Mouse (Mus musculus): ENCODE measurements around the gene Gm8298. TPM values are rescaled to one million over a fixed set of nuclear protein-coding genes. Genes with fewer than 3 reads are reported as not detected.
"Not testable (repeated sequence)": the region's sequence is repeated elsewhere in the genome, so short reads cannot be mapped to it uniquely, and the experiment has no call there.

Gene Gm8298
- polyA plus RNA-seq (2014; fragmentation: Nextera tagmentation; extraction: Ambion mirVana) = not detected in 2 replicates

DNA sequence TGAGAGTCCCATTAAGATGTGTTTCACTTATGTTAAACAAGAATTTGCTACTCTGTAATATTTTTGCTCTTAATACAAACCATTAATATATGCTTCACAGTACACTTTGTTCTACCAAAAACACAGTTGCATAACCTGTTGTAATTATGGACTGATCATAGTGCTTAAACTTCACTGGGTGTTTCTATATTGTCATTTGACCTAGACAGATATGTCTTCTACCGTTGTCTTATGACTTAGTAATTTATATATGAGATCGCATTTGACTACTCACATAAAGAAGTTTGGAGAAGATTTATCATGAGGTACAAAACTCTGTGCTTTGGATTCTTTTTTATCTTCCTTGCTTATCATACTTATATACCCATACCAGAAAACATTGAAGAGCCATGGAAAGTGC lies at the start of gene Gm8298:
Gene Gm8298, plus strand, starts transcription at position 301 of the 400 bp plus-strand sequence.
- H3K4me3 ChIP-seq (ENCODE audit: low read depth, low read length) = no peak within 1 kb of the TSS
- 93% methylated on average over 2 of the region's 2 CpGs for WGBS
- H3K27ac ChIP-seq (ENCODE audit: low read depth, low read length) = no peak within 1 kb of the TSS
- H3K4me1 ChIP-seq (ENCODE audit: control insufficient read depth, insufficient read depth, low read length) = no peaks in the 10 kb centered on the region
- H3K27me3 ChIP-seq (ENCODE audit: control insufficient read depth, insufficient read depth, low read length) = no peaks in the 10 kb centered on the region
- no peaks in the 10 kb centered on the region for H3K36me3 ChIP-seq (ENCODE audit: control insufficient read depth, insufficient read depth, low read length)
- no peaks in the 10 kb centered on the region for H3K9me3 ChIP-seq (ENCODE audit: control insufficient read depth, low read length)
- no peak for ATAC-seq (ENCODE audit: low read depth)
- no peak within 1 kb of the TSS for H3K9ac ChIP-seq (replicated peaks; ENCODE audit: low read depth, low read length)
- no peak within 1 kb of the TSS for H3K4me2 ChIP-seq (ENCODE audit: low read depth, low read length)

DNA sequence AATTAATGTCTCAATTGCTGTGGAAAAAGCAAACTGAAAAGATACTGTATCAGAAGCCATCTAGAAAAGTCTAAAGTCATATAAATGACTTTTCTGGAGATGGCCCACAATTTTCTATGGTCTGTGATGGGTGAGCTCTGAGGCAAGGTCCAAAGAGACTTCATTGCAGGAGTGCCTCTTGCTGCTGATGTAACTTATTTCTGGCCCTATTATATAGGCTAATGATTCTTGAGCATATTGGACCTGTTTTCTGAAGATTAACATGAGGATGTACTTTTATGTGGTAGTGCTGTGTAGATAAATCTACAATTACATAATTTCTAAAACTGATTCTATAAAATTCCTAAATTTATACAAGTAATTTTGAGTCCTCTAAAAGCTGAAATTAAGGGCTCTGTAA lies 47.7 kb upstream of the Gm8298 start:
- Histone ChIP-seq H3K27ac (ENCODE audit: low read depth, low read length) (no peak overlapping the region), H3K36me3 (ENCODE audit: control insufficient read depth, insufficient read depth, low read length) (no peaks in the 10 kb centered on the region), H3K4me3 (ENCODE audit: low read depth, low read length) (no peak overlapping the region), H3K9ac (replicated peaks; ENCODE audit: low read depth, low read length) (no peak overlapping the region), H3K27me3 (ENCODE audit: control insufficient read depth, insufficient read depth, low read length) (no peaks in the 10 kb centered on the region), H3K4me1 (ENCODE audit: control insufficient read depth, insufficient read depth, low read length) (no peaks in the 10 kb centered on the region), H3K9me3 (ENCODE audit: control insufficient read depth, low read length) (no peaks in the 10 kb centered on the region), H3K4me2 (ENCODE audit: low read depth, low read length) (no peak overlapping the region)
- ATAC-seq (ENCODE audit: low read depth) = no peak

DNA sequence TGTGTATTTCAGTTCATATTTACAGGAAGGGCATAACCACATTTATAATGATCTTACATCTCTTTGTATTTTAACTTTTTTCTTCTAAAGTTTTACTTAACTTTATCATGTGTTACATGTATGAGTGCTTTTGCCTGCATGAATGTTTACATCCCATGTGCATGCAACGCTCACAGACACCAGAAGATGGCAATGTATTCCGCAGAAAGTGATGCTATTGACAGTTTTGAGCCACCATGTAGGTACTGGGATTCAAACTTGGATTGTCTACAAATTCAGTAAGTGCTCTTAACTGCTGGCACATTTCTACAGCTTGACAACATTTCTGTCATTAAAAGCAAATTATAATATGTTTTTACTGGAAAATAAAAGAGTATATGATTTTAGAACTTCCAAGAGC lies 9.9 kb downstream of the Gm8298 start:
- no peak overlapping the region for H3K9ac ChIP-seq (replicated peaks; ENCODE audit: low read depth, low read length)
- no peaks in the 10 kb centered on the region for H3K9me3 ChIP-seq (ENCODE audit: control insufficient read depth, low read length)
- H3K27ac ChIP-seq (ENCODE audit: low read depth, low read length) = no peak overlapping the region
- ATAC-seq (ENCODE audit: low read depth) = peak; percentile 70; the same call in 1 of the 2 replicates
- no peak overlapping the region for H3K4me3 ChIP-seq (ENCODE audit: low read depth, low read length)
- no peaks in the 10 kb centered on the region for H3K36me3 ChIP-seq (ENCODE audit: control insufficient read depth, insufficient read depth, low read length)
- H3K4me2 ChIP-seq (ENCODE audit: low read depth, low read length) = no peak overlapping the region
- H3K4me1 ChIP-seq (ENCODE audit: control insufficient read depth, insufficient read depth, low read length) = no peaks in the 10 kb centered on the region
- 25% methylated on average over 2 of the region's 2 CpGs for WGBS
- H3K27me3 ChIP-seq (ENCODE audit: control insufficient read depth, insufficient read depth, low read length) = no peaks in the 10 kb centered on the region

DNA sequence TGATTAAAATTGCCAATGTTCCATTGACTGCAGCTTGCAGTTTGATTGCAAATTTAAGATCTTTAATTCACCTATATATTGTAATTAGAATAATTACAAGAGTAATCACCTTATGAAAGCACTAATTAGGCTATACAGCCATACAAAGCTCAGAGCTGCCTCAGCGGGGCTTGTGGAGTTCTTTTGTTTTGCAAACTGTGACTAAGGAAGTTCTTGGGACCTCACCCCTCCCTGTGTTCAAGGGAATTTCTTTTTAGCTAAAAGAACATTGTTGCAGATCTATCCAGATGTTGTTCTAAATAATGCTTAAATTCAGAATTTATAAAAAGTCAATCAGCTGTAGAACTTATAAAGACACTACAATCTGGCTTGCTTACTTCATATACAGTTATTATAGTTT lies 16.8 kb downstream of the Gm8298 start:
- not testable (repeated sequence) for H3K36me3 ChIP-seq (ENCODE audit: control insufficient read depth, insufficient read depth, low read length); ATAC-seq (ENCODE audit: low read depth); H3K9ac ChIP-seq (replicated peaks; ENCODE audit: low read depth, low read length); H3K27me3 ChIP-seq (ENCODE audit: control insufficient read depth, insufficient read depth, low read length); H3K4me2 ChIP-seq (ENCODE audit: low read depth, low read length); H3K4me3 ChIP-seq (ENCODE audit: low read depth, low read length); H3K4me1 ChIP-seq (ENCODE audit: control insufficient read depth, insufficient read depth, low read length); H3K27ac ChIP-seq (ENCODE audit: low read depth, low read length); H3K9me3 ChIP-seq (ENCODE audit: control insufficient read depth, low read length)
- WGBS = 19% methylated on average over 1 of the region's 1 CpGs

DNA sequence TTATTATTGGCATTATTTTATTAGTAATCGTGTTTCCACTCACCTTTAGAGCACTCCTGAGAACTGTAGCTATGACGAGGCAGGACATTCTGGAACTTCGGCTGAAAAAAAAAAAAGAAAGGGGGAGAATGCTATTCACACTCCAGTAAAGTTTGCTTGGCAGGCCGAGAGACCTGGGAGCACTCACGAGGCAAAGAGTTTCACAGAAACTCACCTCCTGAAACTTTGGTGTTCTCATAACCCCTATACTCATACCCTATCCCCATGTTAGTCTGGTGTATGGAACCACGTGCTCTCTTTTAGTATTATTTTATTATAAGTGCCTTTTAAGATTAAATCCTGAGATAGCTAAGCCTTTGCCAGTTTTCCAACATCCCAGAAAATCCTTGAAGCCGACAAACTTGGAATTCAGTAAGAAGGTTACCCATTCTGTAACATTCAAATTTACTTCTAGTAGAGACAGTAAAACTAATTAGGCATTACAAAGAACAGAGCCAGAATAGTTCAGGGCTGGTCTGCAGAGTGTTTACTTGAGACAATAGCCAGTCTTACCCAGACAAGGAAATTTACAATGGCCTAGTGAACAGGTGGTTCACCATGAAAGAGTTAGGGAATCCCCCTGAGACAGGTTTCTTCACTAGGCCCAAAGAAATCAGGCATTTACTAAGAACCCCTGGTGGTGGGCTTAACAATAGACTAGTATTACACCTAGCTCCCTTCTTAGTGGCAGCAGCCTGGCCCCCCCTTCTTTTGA lies 19.1 kb downstream of the Gm8298 start:
- H3K27ac ChIP-seq (ENCODE audit: low read depth, low read length); H3K27me3 ChIP-seq (ENCODE audit: control insufficient read depth, insufficient read depth, low read length); H3K36me3 ChIP-seq (ENCODE audit: control insufficient read depth, insufficient read depth, low read length); H3K4me2 ChIP-seq (ENCODE audit: low read depth, low read length); H3K4me1 ChIP-seq (ENCODE audit: control insufficient read depth, insufficient read depth, low read length); H3K9me3 ChIP-seq (ENCODE audit: control insufficient read depth, low read length); ATAC-seq (ENCODE audit: low read depth); H3K9ac ChIP-seq (replicated peaks; ENCODE audit: low read depth, low read length); H3K4me3 ChIP-seq (ENCODE audit: low read depth, low read length): not testable (repeated sequence)
- 70% methylated on average over 7 of the region's 7 CpGs for WGBS

DNA sequence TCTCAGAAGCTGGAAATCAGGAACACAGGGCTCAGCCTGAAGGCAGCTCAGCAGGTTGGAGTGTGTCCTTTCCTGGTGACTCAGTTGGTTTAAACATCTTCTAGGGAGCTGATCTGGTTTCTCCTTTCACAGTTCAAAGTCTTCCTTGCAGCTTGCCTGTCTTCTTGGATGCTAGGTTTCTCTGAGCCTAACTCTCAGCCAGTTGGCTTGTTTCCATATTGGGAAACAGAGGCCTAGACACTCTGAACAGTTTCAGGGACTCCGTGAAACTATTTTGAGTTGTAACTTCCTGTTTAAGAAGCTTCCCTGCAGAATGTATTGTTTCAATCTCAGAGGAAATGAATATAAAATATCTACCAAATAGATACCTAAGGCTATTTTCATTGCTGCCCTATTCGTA lies 32.4 kb downstream of the Gm8298 start:
- no peak for ATAC-seq (ENCODE audit: low read depth)
- 80% methylated on average over 2 of the region's 2 CpGs for WGBS
- H3K4me2 ChIP-seq (ENCODE audit: low read depth, low read length) = no peak overlapping the region
- no peaks in the 10 kb centered on the region for H3K9me3 ChIP-seq (ENCODE audit: control insufficient read depth, low read length)
- no peaks in the 10 kb centered on the region for H3K36me3 ChIP-seq (ENCODE audit: control insufficient read depth, insufficient read depth, low read length)
- no peak overlapping the region for H3K4me3 ChIP-seq (ENCODE audit: low read depth, low read length)
- H3K4me1 ChIP-seq (ENCODE audit: control insufficient read depth, insufficient read depth, low read length) = no peaks in the 10 kb centered on the region
- no peak overlapping the region for H3K9ac ChIP-seq (replicated peaks; ENCODE audit: low read depth, low read length)
- H3K27ac ChIP-seq (ENCODE audit: low read depth, low read length) = no peak overlapping the region
- H3K27me3 ChIP-seq (ENCODE audit: control insufficient read depth, insufficient read depth, low read length) = no peaks in the 10 kb centered on the region

DNA sequence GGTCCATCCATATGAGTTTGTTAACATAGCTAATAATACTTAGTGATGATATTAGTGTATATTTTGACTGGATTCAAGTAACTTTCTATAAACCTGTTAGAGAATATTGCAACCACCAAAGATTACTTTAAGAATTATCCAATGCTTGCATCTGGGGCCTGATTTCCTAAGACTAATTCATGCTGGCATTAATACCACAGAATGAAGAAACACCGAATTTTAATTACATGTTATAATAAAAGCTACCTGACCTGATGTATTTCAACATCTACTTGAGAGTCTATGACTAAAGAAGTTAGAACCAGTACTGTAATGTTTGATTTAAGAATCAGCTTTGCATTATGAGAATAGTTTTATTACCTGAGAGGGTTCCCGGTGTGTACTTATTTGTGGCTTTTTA lies 64.1 kb downstream of the Gm8298 start, which contains the start of gene C130079G13Rik:
Gene C130079G13Rik, plus strand, starts transcription at position 301 of the 400 bp plus-strand sequence.
- Histone ChIP-seq H3K4me1 (ENCODE audit: control insufficient read depth, insufficient read depth, low read length) (no peaks in the 10 kb centered on the region), H3K4me2 (ENCODE audit: low read depth, low read length) (no peak within 1 kb of the TSS), H3K27ac (ENCODE audit: low read depth, low read length) (no peak within 1 kb of the TSS), H3K9me3 (ENCODE audit: control insufficient read depth, low read length) (no peaks in the 10 kb centered on the region), H3K27me3 (ENCODE audit: control insufficient read depth, insufficient read depth, low read length) (no peaks in the 10 kb centered on the region), H3K36me3 (ENCODE audit: control insufficient read depth, insufficient read depth, low read length) (no peaks in the 10 kb centered on the region), H3K4me3 (ENCODE audit: low read depth, low read length) (no peak within 1 kb of the TSS), H3K9ac (replicated peaks; ENCODE audit: low read depth, low read length) (no peak within 1 kb of the TSS)
- no peak for ATAC-seq (ENCODE audit: low read depth)
- 89% methylated on average over 2 of the region's 2 CpGs for WGBS

Other genes with a start within 250 kb of the Gm8298 start
- gene Gm5538, start 131.3 kb upstream of the Gm8298 start, polyA plus RNA-seq (2014; fragmentation: Nextera tagmentation; extraction: Ambion mirVana) = not detected in 2 replicates
- not detected in 2 replicates for gene C130079G13Rik, start 64.2 kb downstream of the Gm8298 start, polyA plus RNA-seq (2014; fragmentation: Nextera tagmentation; extraction: Ambion mirVana)
- not detected in 2 replicates for gene Aadacl2, start 145.7 kb downstream of the Gm8298 start, polyA plus RNA-seq (2014; fragmentation: Nextera tagmentation; extraction: Ambion mirVana)
- gene Aadac, start 164.7 kb downstream of the Gm8298 start, polyA plus RNA-seq (2014; fragmentation: Nextera tagmentation; extraction: Ambion mirVana) = not detected in 2 replicates
- not detected in 2 replicates for gene Sucnr1, start 220.8 kb downstream of the Gm8298 start, polyA plus RNA-seq (2014; fragmentation: Nextera tagmentation; extraction: Ambion mirVana)

Data from neural tube, embryonic 14.5 days (tissue).